9 mouse cellular contexts compared by ENCODE assay signal in the genomic region with DNA sequence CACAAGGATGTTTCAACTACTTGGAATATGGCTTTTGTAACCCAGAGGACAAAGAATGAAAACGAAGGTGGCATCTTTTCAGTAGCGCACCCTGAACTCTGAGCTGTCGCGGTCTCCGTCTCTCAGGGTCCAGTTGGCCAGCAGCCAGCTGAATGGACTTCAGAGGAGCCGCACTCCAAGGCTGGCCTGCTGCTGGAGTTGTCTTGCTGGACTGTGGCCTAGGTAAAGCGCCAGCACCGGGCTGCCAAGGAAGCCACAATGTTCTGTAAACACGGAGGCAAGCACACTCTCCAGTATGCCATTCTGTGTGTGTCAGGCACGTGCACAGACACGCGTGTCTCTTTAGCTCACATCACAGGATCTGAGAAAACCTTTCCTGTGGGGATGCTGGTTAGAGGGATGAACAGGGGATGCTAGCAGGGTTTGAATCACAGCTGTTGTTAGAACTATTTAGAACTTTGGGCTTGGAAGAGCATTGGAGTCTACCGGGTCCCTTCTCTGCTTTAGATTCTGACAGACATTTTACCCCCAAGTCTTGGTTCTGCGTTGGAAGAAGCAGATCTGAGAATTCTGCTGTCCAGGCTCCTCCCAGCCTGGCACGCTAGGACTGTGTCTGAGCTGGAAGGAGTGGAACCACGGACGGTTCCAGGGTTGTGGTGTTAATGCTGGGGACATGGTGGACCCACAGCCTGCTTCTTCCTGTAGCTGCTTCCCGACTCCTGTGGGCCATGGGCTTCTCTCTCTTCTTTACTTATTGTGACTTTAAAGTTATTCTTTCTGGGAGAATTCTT. TPM values are rescaled to one million over a fixed set of nuclear protein-coding genes. Genes with fewer than 3 reads are reported as not detected.
DNase-seq lines count a peak whose midpoint lies in the region; ATAC-seq lines count a peak whose summit lies in the region.
"Had no signal": no experiment of that assay in that cellular context is flagged by ENCODE, and none has a peak within 500 bp of the region (broad histone marks: within the 10 kb centered on the region; RNA-seq: fewer than 3 reads in every experiment).

No protein-coding gene starts in this region.

- H3K27me3 ChIP-seq in forebrain, embryonic 16.5 days (replicated peaks; ENCODE audit: control insufficient read depth, insufficient read depth, low read length) = no peaks in the 10 kb centered on the region
- H3K27me3 ChIP-seq: limb, embryonic 12.5 days had no signal

- WGBS in forebrain, embryonic 16.5 days = 81% methylated on average over 18 of the region's 18 CpGs

- H3K4me1 ChIP-seq in forebrain, embryonic 16.5 days (replicated peaks; ENCODE audit: control insufficient read depth, insufficient read depth, low read length) = no peaks in the 10 kb centered on the region; the same call in 1 of the 2 replicates

- H3K9ac ChIP-seq in forebrain, embryonic 16.5 days (replicated peaks; ENCODE audit: low read depth, low read length) = no peak overlapping the region
- H3K9ac ChIP-seq: limb, embryonic 12.5 days had no signal

- no peak overlapping the region for H3K27ac ChIP-seq in forebrain, embryonic 16.5 days (ENCODE audit: low read length)
- H3K27ac ChIP-seq: limb, embryonic 12.5 days had no signal

- H3K9me3 ChIP-seq in forebrain, embryonic 16.5 days (ENCODE audit: control insufficient read depth, low read length) = no peaks in the 10 kb centered on the region
- H3K9me3 ChIP-seq: limb, embryonic 12.5 days had no signal

- H3K4me2 ChIP-seq in forebrain, embryonic 16.5 days (ENCODE audit: low read length) = no peak overlapping the region
- H3K4me2 ChIP-seq: limb, embryonic 12.5 days had no signal

- H3K4me3 ChIP-seq in forebrain, embryonic 16.5 days (replicated peaks; ENCODE audit: low read length) = no peak overlapping the region
- H3K4me3 ChIP-seq: limb, embryonic 12.5 days had no signal

- no peaks in the 10 kb centered on the region for H3K36me3 ChIP-seq in forebrain, embryonic 16.5 days (ENCODE audit: control insufficient read depth, insufficient read depth)

- no peak for ATAC-seq in forebrain, embryonic 16.5 days

- peak; percentile 27 to 51 for DNase-seq in cerebellum, postnatal 25 days
- no peak for DNase-seq in cerebellum, adult 11-12 months
- DNase-seq in urinary bladder, postnatal 14 days (ENCODE audit: low spot score) = peak; percentile 34
- DNase-seq in urinary bladder, postnatal 25 days (ENCODE audit: low spot score) = no peak
- peak; percentile 29 to 56 for DNase-seq in layer of hippocampus, postnatal 14 days (ENCODE audit: low spot score in 2 of 2)
- no peak for DNase-seq in frontal cortex, adult 2 months (ENCODE audit: extremely low spot score in 1 of 2, low spot score in 1 of 2)
- DNase-seq in thymus, postnatal 25 days = no peak

RNA-seq across cellular contexts. Expression of a gene that starts 16.1 kb away (rescaled TPM):
- total RNA-seq in layer of hippocampus, postnatal 14 days (2021) = 10 to 100 TPM in 1 of 2 experiments, 1 to 10 TPM in 1; 6.1 to 11.2 TPM
- 0.73 and 1.2 TPM in 2 replicates for polyA plus RNA-seq in forebrain, embryonic 16.5 days (2015; fragmentation: Nextera tagmentation; extraction: Ambion mirVana)
- polyA plus RNA-seq in frontal cortex, adult 2 months (2012; rRNA removed) = 2.5 and 4.5 TPM in 2 replicates

Comparison
In these comparisons a context has a peak if more than half of its experiments do, and no peak if none do; other contexts are left out.
1. DNase-seq: peak in cerebellum, postnatal 25 days (2 of 2), urinary bladder, postnatal 14 days (single experiment) and layer of hippocampus, postnatal 14 days (2 of 2); none in cerebellum, adult 11-12 months (single experiment), urinary bladder, postnatal 25 days (single experiment), frontal cortex, adult 2 months (0 of 2) and thymus, postnatal 25 days (single experiment).